Mouse (Mus musculus) midbrain, embryonic 10.5 days (tissue): ENCODE results near the gene Inpp5e. TPM values are rescaled to one million over a fixed set of nuclear protein-coding genes. Genes with fewer than 3 reads are reported as not detected.

ENCODE experiments used
- DNase-seq: peaks from one replicate; pipeline ENCODE4 v3.0.0-alpha.2; 2017; ENCODE audit warnings: low spot score
- H3K27ac ChIP-seq: fragments of 300-500 bp; sonication (generic); replicated peaks from 2 replicates; pipeline ENCODE4 v1.5.1; 2016; ENCODE audit warnings: mild to moderate bottlenecking
- H3K27me3 ChIP-seq: fragments of 300-500 bp; sonication (generic); 2 replicates; pipeline ENCODE4 v1.6.1; 2016; ENCODE audit warnings: low read depth, mild to moderate bottlenecking; ENCODE audit not compliant: poor library complexity, severe bottlenecking
- H3K36me3 ChIP-seq: fragments of 300-500 bp; sonication (generic); 2 replicates; pipeline ENCODE4 v1.6.1; 2016; ENCODE audit warnings: mild to moderate bottlenecking, moderate library complexity
- H3K4me1 ChIP-seq: fragments of 300-500 bp; sonication (generic); 2 replicates; pipeline ENCODE4 v1.6.1; 2016
- H3K4me3 ChIP-seq: fragments of 300-500 bp; sonication (generic); 2 replicates; pipeline ENCODE4 v1.5.1; 2016; ENCODE audit warnings: mild to moderate bottlenecking, moderate library complexity
- H3K9me3 ChIP-seq: fragments of 300-500 bp; sonication (generic); replicated peaks from 2 replicates; pipeline ENCODE4 v1.6.1; 2016; ENCODE audit warnings: mild to moderate bottlenecking
- WGBS: fragments of 180-500 bp; shearing (Covaris S2); methylation state at CpG from one replicate; pipeline ENCODE4 v1.1.7; 2016; 5-methylcytosine and 5-hydroxymethylcytosine counted together
- polyA plus RNA-seq: library from polyadenylated mRNA; unstranded; fragments of >200 nt; fragmentation: Nextera tagmentation; extraction: Ambion mirVana; gene quantifications from 2 replicates; pipeline ENCODE4 v1.2.1, GENCODE M21; 2016

Inpp5e gene
- polyA plus RNA-seq, 1 experiment from 2014 or later: 23.4 TPM

DNA sequence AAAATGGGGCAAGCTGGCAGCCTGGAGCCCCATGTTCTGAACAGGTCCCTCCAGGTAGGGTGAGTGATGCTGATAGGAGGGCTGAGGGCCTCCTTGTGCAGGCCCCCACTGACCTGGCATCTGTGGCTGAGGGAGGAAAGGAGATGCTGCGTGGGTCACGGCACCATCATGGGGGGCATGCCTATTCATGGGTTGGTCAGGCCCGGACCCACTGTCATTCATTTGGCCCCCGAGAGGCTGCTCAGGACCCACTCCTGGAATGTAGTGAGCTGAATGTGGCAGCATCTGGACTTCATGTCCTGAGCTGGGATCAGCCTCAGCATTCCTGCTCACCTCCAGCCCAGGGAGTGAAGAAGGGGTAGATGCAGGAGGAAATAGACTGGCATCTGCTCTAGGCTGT is 32.3 kb upstream of the Inpp5e start:
- no peaks in the 10 kb centered on the region for H3K27me3 ChIP-seq
- H3K9me3 ChIP-seq: no peaks in the 10 kb centered on the region
- WGBS: 92% methylated on average over 4 of the region's 4 CpGs
- DNase-seq: no peak
- H3K27ac ChIP-seq: no peak overlapping the region
- H3K4me1 ChIP-seq: peaks cover 31% of the 10 kb centered on the region
- H3K4me3 ChIP-seq: no peak overlapping the region
- H3K36me3 ChIP-seq: peaks cover 54% of the 10 kb centered on the region

DNA sequence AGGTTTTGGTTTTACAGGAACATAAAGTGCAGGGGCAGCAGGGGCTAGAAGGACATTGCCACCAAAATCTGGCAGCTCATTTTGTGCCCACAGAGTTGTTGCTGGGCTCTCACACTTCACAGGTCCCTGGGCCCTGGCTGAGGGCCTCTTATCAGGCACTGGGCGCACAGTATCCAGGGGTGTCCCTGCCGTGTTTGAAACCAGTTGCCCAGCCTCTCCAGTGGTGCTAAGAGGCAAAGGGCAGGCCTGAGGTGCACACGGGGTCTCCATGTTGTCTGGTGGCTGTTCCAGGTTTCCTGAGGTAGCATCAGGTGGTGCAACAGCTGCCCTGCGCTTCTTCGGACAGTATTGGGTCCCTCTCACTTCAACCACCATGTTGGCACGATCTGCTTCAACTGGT is 30.7 kb upstream of the Inpp5e start:
- peaks cover 21% of the 10 kb centered on the region for H3K4me1 ChIP-seq
- H3K4me3 ChIP-seq: no peak overlapping the region
- H3K36me3 ChIP-seq: peaks cover 70% of the 10 kb centered on the region
- no peak overlapping the region for H3K27ac ChIP-seq
- WGBS: 91% methylated on average over 6 of the region's 6 CpGs
- H3K27me3 ChIP-seq: no peaks in the 10 kb centered on the region
- DNase-seq: no peak
- no peaks in the 10 kb centered on the region for H3K9me3 ChIP-seq

DNA sequence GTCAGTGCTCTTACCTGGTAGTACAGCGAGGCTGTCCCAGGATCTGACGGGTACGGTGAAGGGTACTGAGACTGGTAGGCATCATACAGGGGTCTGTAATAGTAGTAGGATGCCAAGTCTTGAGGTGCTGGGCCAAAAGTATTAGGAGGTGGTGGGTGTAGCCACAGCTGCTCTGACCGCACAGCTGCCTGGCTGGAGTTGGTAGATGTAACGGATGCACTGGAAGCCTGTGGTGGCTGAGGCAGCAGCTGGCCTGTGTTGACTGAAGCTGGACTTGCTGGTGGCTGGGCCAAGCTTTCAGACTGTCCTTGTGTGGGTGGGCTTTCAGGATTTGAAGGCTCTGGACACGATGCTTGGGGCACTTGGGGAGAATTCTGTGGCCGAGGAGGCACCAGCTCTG is 29.4 kb upstream of the Inpp5e start:
- Histone ChIP-seq H3K4me3 (no peak overlapping the region), H3K9me3 (no peaks in the 10 kb centered on the region), H3K4me1 (peaks cover 9% of the 10 kb centered on the region), H3K36me3 (peaks cover 83% of the 10 kb centered on the region), H3K27ac (no peak overlapping the region), H3K27me3 (no peaks in the 10 kb centered on the region)
- DNase-seq: no peak
- WGBS: 91% methylated on average over 7 of the region's 7 CpGs

GRCm38 (mm10) chr2:26437221-26437620 is 28.2 kb upstream of the Inpp5e start:
- H3K9me3 ChIP-seq: no peaks in the 10 kb centered on the region
- H3K36me3 ChIP-seq: peaks cover 95% of the 10 kb centered on the region
- 89% methylated on average over 4 of the region's 4 CpGs for WGBS
- no peak for DNase-seq
- no peak overlapping the region for H3K27ac ChIP-seq
- no peak overlapping the region for H3K4me3 ChIP-seq
- 0 out of 2 replicates have a peak, but pooled peaks cover 2% of the 10 kb centered on the region for H3K4me1 ChIP-seq
- no peaks in the 10 kb centered on the region for H3K27me3 ChIP-seq

- Histone ChIP-seq H3K27ac (no peak overlapping the region), H3K4me3 (no peak overlapping the region), H3K9me3 (no peaks in the 10 kb centered on the region), H3K4me1 (0 out of 2 replicates have a peak, but pooled peaks cover 2% of the 10 kb centered on the region), H3K36me3 (peaks cover 97% of the 10 kb centered on the region), H3K27me3 (no peaks in the 10 kb centered on the region)
- no peak for DNase-seq
- 92% methylated on average over 7 of the region's 7 CpGs for WGBS
Observed at GRCm38 (mm10) chr2:26434791-26435572, 26.0 kb upstream of the Inpp5e start.

- Histone ChIP-seq H3K36me3 (peaks cover 100% of the 10 kb centered on the region), H3K4me1 (no peaks in the 10 kb centered on the region), H3K27ac (no peak overlapping the region), H3K27me3 (no peaks in the 10 kb centered on the region), H3K4me3 (no peak overlapping the region), H3K9me3 (no peaks in the 10 kb centered on the region)
- DNase-seq: no peak
- WGBS: 96% methylated on average over 5 of the region's 5 CpGs
Observed at GRCm38 (mm10) chr2:26429851-26430250, 20.8 kb upstream of the Inpp5e start.

DNA sequence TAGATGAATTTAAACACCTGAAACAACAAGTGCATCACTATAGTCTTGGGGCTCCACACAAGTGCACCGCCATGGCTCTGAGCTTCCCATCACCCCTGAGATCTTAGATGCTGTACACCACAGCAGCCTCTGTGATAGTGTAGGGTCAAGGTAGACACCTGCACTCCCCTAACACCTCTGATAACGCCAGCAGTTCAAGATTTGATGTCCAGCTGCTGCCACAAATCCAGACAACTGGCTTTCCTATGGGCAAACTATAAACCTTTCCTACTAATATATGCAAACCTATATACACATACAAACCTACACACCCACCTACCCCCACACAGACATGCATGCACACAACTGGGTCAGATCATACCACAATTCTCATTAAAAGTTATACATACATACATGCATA is 15.5 kb upstream of the Inpp5e start:
- H3K27ac ChIP-seq: no peak overlapping the region
- H3K27me3 ChIP-seq: no peaks in the 10 kb centered on the region
- no peak for DNase-seq
- no peaks in the 10 kb centered on the region for H3K4me1 ChIP-seq
- H3K36me3 ChIP-seq: peaks cover 100% of the 10 kb centered on the region
- WGBS: 98% methylated on average over 2 of the region's 2 CpGs
- H3K9me3 ChIP-seq: no peaks in the 10 kb centered on the region
- no peak overlapping the region for H3K4me3 ChIP-seq

DNA sequence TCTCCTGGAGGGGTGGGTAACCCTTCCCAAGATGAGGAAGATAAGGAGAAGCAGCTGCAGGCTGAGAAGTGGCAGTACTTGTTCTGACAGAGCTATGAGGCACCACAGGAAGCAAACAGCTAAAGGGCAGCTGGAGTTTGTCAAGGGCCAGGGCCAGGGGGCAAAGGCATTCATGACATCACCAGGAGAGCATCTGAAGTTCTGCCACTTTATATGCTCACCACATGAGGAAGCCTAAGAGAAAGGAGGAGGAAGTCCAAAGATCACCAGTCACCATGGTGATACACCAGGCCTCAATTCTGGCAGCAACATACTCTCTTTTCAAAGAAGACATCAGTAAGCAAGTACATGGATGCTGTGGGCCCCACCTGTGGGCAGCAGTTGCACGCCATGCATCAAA is 14.1 kb upstream of the Inpp5e start:
- Histone ChIP-seq H3K9me3 (no peaks in the 10 kb centered on the region), H3K4me3 (no peak overlapping the region), H3K27me3 (no peaks in the 10 kb centered on the region), H3K27ac (no peak overlapping the region), H3K4me1 (no peaks in the 10 kb centered on the region), H3K36me3 (peaks cover 100% of the 10 kb centered on the region)
- 96% methylated on average over 1 of the region's 1 CpGs for WGBS
- DNase-seq: no peak

DNA sequence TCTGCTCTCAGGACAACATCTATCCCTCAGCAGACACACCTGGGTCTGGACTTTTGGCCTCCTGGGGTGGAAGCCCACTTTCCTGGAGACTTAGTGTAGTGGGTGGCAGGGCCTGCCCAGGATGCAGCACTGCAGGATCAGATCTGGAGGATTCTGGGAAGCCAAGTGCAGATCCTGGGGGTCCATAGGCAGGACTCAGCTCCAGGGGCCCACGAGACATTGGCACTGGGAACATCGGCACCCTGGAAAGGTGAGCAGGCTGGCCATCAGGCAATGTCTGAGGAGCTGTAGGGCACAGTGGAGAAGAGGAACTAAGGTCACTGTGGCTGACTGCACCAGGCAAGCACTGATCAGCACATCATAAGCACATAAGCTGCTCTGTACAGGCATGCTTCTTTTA is 13.0 kb upstream of the Inpp5e start:
- Histone ChIP-seq H3K27me3 (no peaks in the 10 kb centered on the region), H3K4me1 (no peaks in the 10 kb centered on the region), H3K36me3 (peaks cover 100% of the 10 kb centered on the region), H3K4me3 (no peak overlapping the region), H3K9me3 (no peaks in the 10 kb centered on the region), H3K27ac (no peak overlapping the region)
- no peak for DNase-seq
- 96% methylated on average over 2 of the region's 2 CpGs for WGBS

DNA sequence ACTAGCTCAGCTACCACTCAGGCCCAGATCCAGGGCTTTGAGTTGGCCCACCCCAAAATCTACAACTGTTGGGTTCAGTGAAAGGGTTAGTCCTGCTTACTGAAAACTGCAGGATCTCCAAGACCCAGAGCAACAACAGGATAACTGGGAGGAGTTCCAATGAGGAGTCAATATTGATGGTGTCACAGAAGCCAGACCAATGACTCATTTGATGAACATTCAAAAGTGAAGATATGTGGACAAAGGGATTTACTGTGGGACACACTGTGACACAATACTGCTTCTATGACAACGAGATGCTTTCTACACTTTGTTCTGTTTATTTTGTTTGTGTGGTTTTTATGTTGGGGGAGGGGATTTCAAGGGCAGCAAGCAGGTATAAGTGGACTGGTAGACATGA is 9.1 kb upstream of the Inpp5e start:
- no peaks in the 10 kb centered on the region for H3K27me3 ChIP-seq
- 85% methylated on average over 1 of the region's 1 CpGs for WGBS
- DNase-seq: no peak
- no peaks in the 10 kb centered on the region for H3K9me3 ChIP-seq
- peaks cover 100% of the 10 kb centered on the region for H3K36me3 ChIP-seq
- H3K4me1 ChIP-seq: no peaks in the 10 kb centered on the region
- H3K27ac ChIP-seq: no peak overlapping the region
- no peak overlapping the region for H3K4me3 ChIP-seq

GRCm38 (mm10) chr2:26417066-26417465 is 8.1 kb upstream of the Inpp5e start:
- Histone ChIP-seq H3K27me3 (no peaks in the 10 kb centered on the region), H3K9me3 (no peaks in the 10 kb centered on the region), H3K4me1 (no peaks in the 10 kb centered on the region), H3K27ac (no peak overlapping the region), H3K36me3 (peaks cover 100% of the 10 kb centered on the region), H3K4me3 (no peak overlapping the region)
- no peak for DNase-seq

- no peak for DNase-seq
- no peaks in the 10 kb centered on the region for H3K27me3 ChIP-seq
- 79% methylated on average over 5 of the region's 5 CpGs for WGBS
- peaks cover 33% of the 10 kb centered on the region for H3K4me1 ChIP-seq
- H3K9me3 ChIP-seq: no peaks in the 10 kb centered on the region
- peaks cover 82% of the 10 kb centered on the region for H3K36me3 ChIP-seq
- H3K27ac ChIP-seq: no peak overlapping the region
- H3K4me3 ChIP-seq: no peak overlapping the region
Observed at GRCm38 (mm10) chr2:26410931-26411411, 2.0 kb upstream of the Inpp5e start.

- no peak for DNase-seq
- 82% methylated on average over 5 of the region's 5 CpGs for WGBS
- Histone ChIP-seq H3K36me3 (peaks cover 79% of the 10 kb centered on the region), H3K4me1 (peaks cover 40% of the 10 kb centered on the region), H3K4me3 (no peak overlapping the region), H3K27ac (no peak overlapping the region), H3K9me3 (no peaks in the 10 kb centered on the region), H3K27me3 (no peaks in the 10 kb centered on the region)
Observed at GRCm38 (mm10) chr2:26410091-26410490, 1.1 kb upstream of the Inpp5e start.
